Mouse (Mus musculus): ENCODE measurements at regions not wholly inside any gene's neighbourhood (a gene's known extent, or its start where the extent isn't known, plus 50 kb on each side); places are given as distances from the start of the nearest gene placed in this dataset.
A peak's percentile ranks its signal among the peaks of the same experiment; 100 is the strongest.

GRCm38 (mm10) chr4:94190940-94191339, 365.4 kb upstream of the Gm10306 start:
- peaks cover 5% of the 10 kb centered on the region; the same call in 1 of the 2 replicates for H3K4me1 ChIP-seq
- no peak for ATAC-seq
- no peak overlapping the region for H3K9ac ChIP-seq
- H3K27me3 ChIP-seq = no peaks in the 10 kb centered on the region
- H3K27ac ChIP-seq = no peak overlapping the region
- no peak overlapping the region for H3K4me2 ChIP-seq
- H3K36me3 ChIP-seq (ENCODE audit: poor library complexity, severe bottlenecking) = no peaks in the 10 kb centered on the region
- no peaks in the 10 kb centered on the region for H3K9me3 ChIP-seq (replicated peaks)
- 93% methylated on average over 2 of the region's 2 CpGs for WGBS
- no peak overlapping the region for H3K4me3 ChIP-seq

- H3K27ac ChIP-seq = no peak overlapping the region
- ATAC-seq = no peak
- H3K4me3 ChIP-seq = no peak overlapping the region
- no peaks in the 10 kb centered on the region for H3K27me3 ChIP-seq
- H3K4me1 ChIP-seq = no peaks in the 10 kb centered on the region
- no peaks in the 10 kb centered on the region for H3K9me3 ChIP-seq (replicated peaks)
- H3K36me3 ChIP-seq (ENCODE audit: poor library complexity, severe bottlenecking) = no peaks in the 10 kb centered on the region
- no peak overlapping the region for H3K4me2 ChIP-seq
- 84% methylated on average over 1 of the region's 1 CpGs for WGBS
- H3K9ac ChIP-seq = no peak overlapping the region
Observed at GRCm38 (mm10) chr4:94216265-94216664, 340.1 kb upstream of the Gm10306 start.

- 93% methylated on average over 2 of the region's 2 CpGs for WGBS
- Histone ChIP-seq H3K9me3 (replicated peaks) (no peaks in the 10 kb centered on the region), H3K27me3 (no peaks in the 10 kb centered on the region), H3K4me2 (no peak overlapping the region), H3K4me3 (no peak overlapping the region), H3K36me3 (ENCODE audit: poor library complexity, severe bottlenecking) (no peaks in the 10 kb centered on the region), H3K27ac (no peak overlapping the region), H3K4me1 (no peaks in the 10 kb centered on the region), H3K9ac (no peak overlapping the region)
- ATAC-seq = no peak
Observed at GRCm38 (mm10) chr4:94235650-94236206, 320.6 kb upstream of the Gm10306 start.

- Histone ChIP-seq H3K9ac (no peak overlapping the region), H3K4me3 (no peak overlapping the region), H3K4me2 (no peak overlapping the region), H3K27me3 (no peaks in the 10 kb centered on the region), H3K27ac (no peak overlapping the region), H3K4me1 (no peaks in the 10 kb centered on the region), H3K9me3 (replicated peaks) (no peaks in the 10 kb centered on the region), H3K36me3 (ENCODE audit: poor library complexity, severe bottlenecking) (no peaks in the 10 kb centered on the region)
- 81% methylated on average over 1 of the region's 1 CpGs for WGBS
- no peak for ATAC-seq
Observed at GRCm38 (mm10) chr4:94256026-94256425, 300.3 kb upstream of the Gm10306 start.

GRCm38 (mm10) chr4:94261136-94261535, 295.2 kb upstream of the Gm10306 start:
- H3K36me3 ChIP-seq (ENCODE audit: poor library complexity, severe bottlenecking) = no peaks in the 10 kb centered on the region
- H3K4me2 ChIP-seq = no peak overlapping the region
- H3K27me3 ChIP-seq = no peaks in the 10 kb centered on the region
- H3K4me1 ChIP-seq = no peaks in the 10 kb centered on the region
- no peak overlapping the region for H3K4me3 ChIP-seq
- ATAC-seq = no peak
- H3K27ac ChIP-seq = no peak overlapping the region
- no peaks in the 10 kb centered on the region for H3K9me3 ChIP-seq (replicated peaks)
- H3K9ac ChIP-seq = no peak overlapping the region

GRCm38 (mm10) chr4:94281732-94282131, 274.6 kb upstream of the Gm10306 start:
- H3K36me3 ChIP-seq (ENCODE audit: poor library complexity, severe bottlenecking) = no peaks in the 10 kb centered on the region
- H3K9me3 ChIP-seq (replicated peaks) = no peaks in the 10 kb centered on the region
- H3K4me3 ChIP-seq = no peak overlapping the region
- H3K4me1 ChIP-seq = no peaks in the 10 kb centered on the region
- H3K4me2 ChIP-seq = no peak overlapping the region
- H3K9ac ChIP-seq = no peak overlapping the region
- H3K27me3 ChIP-seq = no peaks in the 10 kb centered on the region
- H3K27ac ChIP-seq = no peak overlapping the region
- ATAC-seq = no peak

- H3K9ac ChIP-seq = no peak overlapping the region
- no peaks in the 10 kb centered on the region for H3K9me3 ChIP-seq (replicated peaks)
- no peak overlapping the region for H3K4me2 ChIP-seq
- ATAC-seq = peak; percentile 58; the same call in 1 of the 2 replicates
- H3K36me3 ChIP-seq (ENCODE audit: poor library complexity, severe bottlenecking) = no peaks in the 10 kb centered on the region
- H3K27me3 ChIP-seq = no peaks in the 10 kb centered on the region
- peaks cover 6% of the 10 kb centered on the region for H3K4me1 ChIP-seq
- no peak overlapping the region for H3K27ac ChIP-seq
- no peak overlapping the region for H3K4me3 ChIP-seq
Observed at GRCm38 (mm10) chr4:94292150-94292549, 264.2 kb upstream of the Gm10306 start.

- Histone ChIP-seq H3K9ac (no peak overlapping the region), H3K4me1 (no peaks in the 10 kb centered on the region), H3K4me3 (no peak overlapping the region), H3K4me2 (no peak overlapping the region), H3K27ac (no peak overlapping the region), H3K36me3 (ENCODE audit: poor library complexity, severe bottlenecking) (no peaks in the 10 kb centered on the region), H3K9me3 (replicated peaks) (no peaks in the 10 kb centered on the region), H3K27me3 (no peaks in the 10 kb centered on the region)
- no peak for ATAC-seq
Observed at GRCm38 (mm10) chr4:94317298-94317697, 239.0 kb upstream of the Gm10306 start.

- H3K4me3 ChIP-seq = no peak overlapping the region
- 83% methylated on average over 2 of the region's 2 CpGs for WGBS
Observed at GRCm38 (mm10) chr4:94326759-94327158, 229.6 kb upstream of the Gm10306 start.

GRCm38 (mm10) chr4:94343331-94343730, 213.0 kb upstream of the Gm10306 start:
- no peak overlapping the region for H3K4me3 ChIP-seq
- ATAC-seq = no peak
- no peaks in the 10 kb centered on the region for H3K27me3 ChIP-seq
- no peak overlapping the region for H3K4me2 ChIP-seq
- no peaks in the 10 kb centered on the region for H3K4me1 ChIP-seq
- H3K36me3 ChIP-seq (ENCODE audit: poor library complexity, severe bottlenecking) = no peaks in the 10 kb centered on the region
- no peak overlapping the region for H3K9ac ChIP-seq
- no peaks in the 10 kb centered on the region for H3K9me3 ChIP-seq (replicated peaks)
- no peak overlapping the region for H3K27ac ChIP-seq

More at GRCm38 (mm10) chr4:94326759-94327158, 229.6 kb upstream of the Gm10306 start:
- no peaks in the 10 kb centered on the region for H3K9me3 ChIP-seq (replicated peaks)
- H3K4me2 ChIP-seq = no peak overlapping the region
- H3K27me3 ChIP-seq = no peaks in the 10 kb centered on the region
- ATAC-seq = no peak
- H3K4me1 ChIP-seq = no peaks in the 10 kb centered on the region
- no peaks in the 10 kb centered on the region for H3K36me3 ChIP-seq (ENCODE audit: poor library complexity, severe bottlenecking)
- H3K9ac ChIP-seq = no peak overlapping the region
- no peak overlapping the region for H3K27ac ChIP-seq

- no peaks in the 10 kb centered on the region for H3K27me3 ChIP-seq
- no peaks in the 10 kb centered on the region for H3K4me1 ChIP-seq
- 53% methylated on average over 1 of the region's 1 CpGs for WGBS
- no peak overlapping the region for H3K9ac ChIP-seq
- H3K36me3 ChIP-seq (ENCODE audit: poor library complexity, severe bottlenecking) = no peaks in the 10 kb centered on the region
- H3K9me3 ChIP-seq (replicated peaks) = no peaks in the 10 kb centered on the region
- no peak overlapping the region for H3K4me2 ChIP-seq
- ATAC-seq = no peak
- no peak overlapping the region for H3K4me3 ChIP-seq
- no peak overlapping the region for H3K27ac ChIP-seq
Observed at GRCm38 (mm10) chr4:94349273-94349672, 207.1 kb upstream of the Gm10306 start.

- peaks cover 11% of the 10 kb centered on the region; the same call in 1 of the 2 replicates for H3K4me1 ChIP-seq
- H3K9me3 ChIP-seq (replicated peaks) = no peaks in the 10 kb centered on the region
- WGBS = 80% methylated on average over 1 of the region's 1 CpGs
- peak; percentile 73; the same call in 1 of the 2 replicates for ATAC-seq
- no peaks in the 10 kb centered on the region for H3K27me3 ChIP-seq
- no peak overlapping the region for H3K4me2 ChIP-seq
- no peaks in the 10 kb centered on the region for H3K36me3 ChIP-seq (ENCODE audit: poor library complexity, severe bottlenecking)
- no peak overlapping the region for H3K27ac ChIP-seq
- H3K4me3 ChIP-seq = no peak overlapping the region
- H3K9ac ChIP-seq = no peak overlapping the region
Observed at GRCm38 (mm10) chr4:94356982-94357381, 199.4 kb upstream of the Gm10306 start.

GRCm38 (mm10) chr4:94360810-94361527, 195.4 kb upstream of the Gm10306 start:
- peaks cover 11% of the 10 kb centered on the region; the same call in 1 of the 2 replicates for H3K4me1 ChIP-seq
- no peaks in the 10 kb centered on the region for H3K36me3 ChIP-seq (ENCODE audit: poor library complexity, severe bottlenecking)
- no peak overlapping the region for H3K9ac ChIP-seq
- no peak overlapping the region for H3K4me3 ChIP-seq
- WGBS = 28% methylated on average over 13 of the region's 13 CpGs
- no peaks in the 10 kb centered on the region for H3K27me3 ChIP-seq
- peak; percentile 77; the same call in 1 of the 2 replicates for ATAC-seq
- H3K9me3 ChIP-seq (replicated peaks) = no peaks in the 10 kb centered on the region
- H3K4me2 ChIP-seq = peak overlapping the region; percentile 28
- H3K27ac ChIP-seq = no peak overlapping the region
